Mouse (Mus musculus) CH12.LX (cell line): Measurements from ENCODE around the gene Tmem266. TPM values are rescaled to one million over a fixed set of nuclear protein-coding genes. Genes with fewer than 3 reads are reported as not detected.

ENCODE experiments used
- DNase-seq: peaks from one replicate; pipeline ENCODE4 v3.0.0-alpha.2; 2013; ENCODE audit errors: extremely low read depth
- H3K27ac ChIP-seq: 2 replicates; pipeline ENCODE4 v1.5.1; 2012; ENCODE audit warnings: low read depth, mild to moderate bottlenecking, control low read depth, moderate library complexity; ENCODE audit not compliant: insufficient read depth
- H3K27me3 ChIP-seq: replicated peaks from 2 replicates; pipeline ENCODE3; 2012; ENCODE audit warnings: inconsistent platforms
- H3K36me3 ChIP-seq, 2 experiments: replicated peaks in 1 of 2; 2 replicates each; pipeline versions ENCODE3 to v1.6.1; 2012; ENCODE audit warnings: inconsistent platforms in 1 of 2, low read length in 1 of 2, mild to moderate bottlenecking in 1 of 2, mixed read lengths in 1 of 2, moderate library complexity in 1 of 2; ENCODE audit not compliant: control insufficient read depth in 1 of 2, insufficient read depth in 1 of 2
- H3K4me1 ChIP-seq, 2 experiments: 2 replicates each; pipeline ENCODE4 v1.6.1; 2012; ENCODE audit warnings: inconsistent platforms in 1 of 2, moderate library complexity in 1 of 2; ENCODE audit not compliant: insufficient read depth in 2 of 2, control insufficient read depth in 1 of 2
- H3K4me2 ChIP-seq: 2 replicates; pipeline ENCODE4 v1.6.1; 2012; ENCODE audit warnings: low read depth, mild to moderate bottlenecking, control low read depth; ENCODE audit not compliant: poor library complexity, insufficient read depth, severe bottlenecking
- H3K4me3 ChIP-seq, 3 experiments: fragments of 150-350 bp in 1 of 3; sonication (generic) in 1 of 3; replicated peaks in 1 of 3; 2 replicates each; pipeline versions ENCODE3 to v1.5.1; 2011 to 2012; ENCODE audit warnings: low read depth in 2 of 3, low read length in 2 of 3, mild to moderate bottlenecking in 2 of 3, moderate library complexity in 2 of 3, control low read depth in 1 of 3, improper control_type of control experiment in 1 of 3, inconsistent platforms in 1 of 3, mixed read lengths in 1 of 3; ENCODE audit not compliant: poor library complexity in 1 of 3
- H3K79me2 ChIP-seq: replicated peaks from 2 replicates; pipeline ENCODE4 v1.6.1; 2012; ENCODE audit warnings: mild to moderate bottlenecking, moderate library complexity; ENCODE audit not compliant: control insufficient read depth, poor library complexity, insufficient read depth, severe bottlenecking; ENCODE audit errors: extremely low read depth
- H3K9ac ChIP-seq: 2 replicates; pipeline ENCODE4 v1.6.1; 2012; ENCODE audit warnings: low read depth, mild to moderate bottlenecking, control low read depth, moderate library complexity; ENCODE audit not compliant: insufficient read depth
- H3K9me3 ChIP-seq: replicated peaks from 2 replicates; pipeline ENCODE3; 2012; ENCODE audit warnings: low read length, inconsistent platforms, mixed read lengths
- CHD1 ChIP-seq: IDR thresholded peaks from 2 replicates; pipeline ENCODE4 v1.6.1; 2012; ENCODE audit warnings: low read depth, low read length, improper control_type of control experiment, inconsistent platforms
- CTCF ChIP-seq, 2 experiments: IDR thresholded peaks in 1 of 2; conservative IDR thresholded peaks in 1 of 2; 2 replicates each; pipeline ENCODE4 v1.5.1; 2011 to 2012; ENCODE audit warnings: low read depth in 2 of 2, low read length in 2 of 2, improper control_type of control experiment in 1 of 2, inconsistent platforms in 1 of 2, mild to moderate bottlenecking in 1 of 2, moderate library complexity in 1 of 2
- EP300 ChIP-seq: IDR thresholded peaks from 2 replicates; pipeline ENCODE4 v1.6.1; 2011; ENCODE audit warnings: low read length, improper control_type of control experiment
- ETS1 ChIP-seq: conservative IDR thresholded peaks from 2 replicates; pipeline ENCODE4 v1.6.1; 2012; ENCODE audit warnings: low read depth, mild to moderate bottlenecking, inconsistent platforms, low read length, improper control_type of control experiment, moderate library complexity
- GABPA ChIP-seq: IDR thresholded peaks from 2 replicates; pipeline ENCODE4 v1.6.1; 2012; ENCODE audit warnings: low read depth, low read length, improper control_type of control experiment, inconsistent platforms; ENCODE audit not compliant: insufficient replicate concordance
- HCFC1 ChIP-seq: IDR thresholded peaks from 2 replicates; pipeline ENCODE4 v1.6.1; 2012; ENCODE audit warnings: low read depth, mild to moderate bottlenecking, inconsistent platforms, low read length, improper control_type of control experiment
- IRF4 ChIP-seq: IDR thresholded peaks from 2 replicates; pipeline ENCODE4 v1.6.1; 2014; ENCODE audit warnings: low read depth, mild to moderate bottlenecking, inconsistent platforms, low read length, improper control_type of control experiment
- KAT2A ChIP-seq: IDR thresholded peaks from 2 replicates; pipeline ENCODE4 v1.6.1; 2012; ENCODE audit warnings: low read length, improper control_type of control experiment, inconsistent platforms; ENCODE audit not compliant: insufficient replicate concordance
- MAX ChIP-seq: IDR thresholded peaks from 2 replicates; pipeline ENCODE4 v1.6.1; 2011; ENCODE audit warnings: low read length, improper control_type of control experiment
- MEF2A ChIP-seq: IDR thresholded peaks from 2 replicates; pipeline ENCODE4 v1.6.1; 2014; ENCODE audit warnings: low read depth, mild to moderate bottlenecking, inconsistent platforms, low read length, improper control_type of control experiment, borderline replicate concordance
- MXI1 ChIP-seq: IDR thresholded peaks from 2 replicates; pipeline ENCODE4 v1.6.1; 2011; ENCODE audit warnings: mild to moderate bottlenecking, low read depth, low read length, improper control_type of control experiment
- MYC ChIP-seq: IDR thresholded peaks from 2 replicates; pipeline ENCODE4 v1.6.1; 2011; ENCODE audit warnings: low read depth, mild to moderate bottlenecking, improper control_type of control experiment, low read length
- NELFE ChIP-seq: IDR thresholded peaks from 2 replicates; pipeline ENCODE4 v1.6.1; 2011; ENCODE audit warnings: low read depth, low read length, improper control_type of control experiment
- PAX5 ChIP-seq: IDR thresholded peaks from 2 replicates; pipeline ENCODE4 v1.6.1; 2012; ENCODE audit warnings: low read length, inconsistent platforms, mixed read lengths
- POLR2A ChIP-seq: IDR thresholded peaks from 2 replicates; pipeline ENCODE4 v1.6.1; 2011; ENCODE audit warnings: low read depth, mild to moderate bottlenecking, improper control_type of control experiment, low read length
- POLR2AphosphoS2 ChIP-seq: IDR thresholded peaks from 2 replicates; pipeline ENCODE4 v1.6.1; 2011; ENCODE audit warnings: low read depth, low read length, improper control_type of control experiment
- RAD21 ChIP-seq: IDR thresholded peaks from 2 replicates; pipeline ENCODE4 v1.6.1; 2011; ENCODE audit warnings: low read depth, mild to moderate bottlenecking, low read length, improper control_type of control experiment, moderate library complexity
- SIN3A ChIP-seq: IDR thresholded peaks from 2 replicates; pipeline ENCODE4 v1.6.1; 2012; ENCODE audit warnings: low read length, improper control_type of control experiment, inconsistent platforms
- SMC3 ChIP-seq: IDR thresholded peaks from 2 replicates; pipeline ENCODE4 v1.6.1; 2011; ENCODE audit warnings: low read depth, low read length, improper control_type of control experiment
- TBP ChIP-seq: conservative IDR thresholded peaks from 2 replicates; pipeline ENCODE4 v1.6.1; 2011; ENCODE audit warnings: low read depth, low read length, improper control_type of control experiment
- USF2 ChIP-seq: conservative IDR thresholded peaks from 2 replicates; pipeline ENCODE4 v1.6.1; 2011; ENCODE audit warnings: low read depth, low read length, improper control_type of control experiment
- ZC3H11A ChIP-seq: IDR thresholded peaks from 2 replicates; pipeline ENCODE4 v1.6.1; 2012; ENCODE audit warnings: low read depth, mild to moderate bottlenecking, inconsistent platforms, low read length, improper control_type of control experiment
- ZMIZ1 ChIP-seq: IDR thresholded peaks from 2 replicates; pipeline ENCODE4 v1.6.1; 2012; ENCODE audit warnings: low read depth, mild to moderate bottlenecking, inconsistent platforms, low read length, improper control_type of control experiment
- ZNF384 ChIP-seq: IDR thresholded peaks from 2 replicates; pipeline ENCODE4 v1.6.1; 2012; ENCODE audit warnings: low read depth, low read length, improper control_type of control experiment, inconsistent platforms
- dilution Hi-C: fragments of 300-500 bp; cut with MboI; formaldehyde crosslinking; loops from 2 replicates; pipeline ENCODE4 v1.14.3; 2020; ENCODE audit warnings: low sequenced_read_pairs; ENCODE audit not compliant: extremely low pct_unique_long_range_greater_than_20kb, extremely low pct_ligation_motif_present
- in situ Hi-C: fragments of 300-500 bp; cut with MboI; formaldehyde crosslinking; loops from 3 replicates; pipeline ENCODE4 v1.14.3; 2019; ENCODE audit warnings: low sequenced_read_pairs, low pct_ligation_motif_present, low pct_unique_long_range_greater_than_20kb, mixed read lengths
- polyA plus RNA-seq: library from polyadenylated mRNA; unstranded; fragments of >175 nt; gene quantifications from 2 replicates; pipeline ENCODE4 v1.2.1, GENCODE M21; 2012; ENCODE audit warnings: low read depth; ENCODE audit not compliant: insufficient read length
- total RNA-seq, 2 experiments: library from RNA; depleted of rRNA; stranded (reverse); fragments of 300-350 nt in 1 of 2; fragments of >200 nt in 1 of 2; gene quantifications; 2 replicates each; pipeline ENCODE4 v1.2.3; 2012 to 2014

Gene Tmem266
- total and polyA plus RNA-seq, 3 experiments: not detected

DNA sequence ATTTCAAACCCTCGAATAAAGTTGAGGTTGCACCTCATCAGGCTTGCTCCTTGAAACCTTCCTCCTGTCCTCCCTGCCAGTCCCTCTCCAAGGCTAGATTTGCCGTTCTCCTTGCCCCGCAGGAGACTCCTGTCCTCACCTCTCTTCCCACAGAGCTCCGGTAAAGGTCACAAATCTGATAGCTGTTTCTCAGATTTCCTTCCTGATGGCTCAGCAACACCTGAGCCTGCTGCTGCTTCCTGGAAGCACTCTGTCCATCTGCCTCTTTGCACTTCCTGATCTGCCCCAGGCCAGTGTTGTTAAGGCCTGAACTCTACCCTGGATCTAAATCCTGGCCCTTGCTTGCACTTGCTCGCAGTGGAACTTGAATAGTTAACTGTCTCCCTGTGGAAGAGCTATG is 5.8 kb downstream of the Tmem266 start:
- peaks cover 73% of the 10 kb centered on the region for H3K27me3 ChIP-seq
- dilution Hi-C loops (no loop called here), in situ Hi-C loops (no loop called here)
- no peak overlapping the region for H3K4me2 ChIP-seq
- TF ChIP-seq POLR2AphosphoS2: no peak
- TF ChIP-seq ZMIZ1: no peak
- no peak for TF ChIP-seq ZNF384
- TF ChIP-seq CHD1: no peak
- TF ChIP-seq USF2: no peak
- no peak for TF ChIP-seq PAX5
- no peak for TF ChIP-seq KAT2A
- H3K9me3 ChIP-seq: peaks cover under 1% of the 10 kb centered on the region
- no peaks in the 10 kb centered on the region for H3K36me3 ChIP-seq
- H3K79me2 ChIP-seq: no peaks in the 10 kb centered on the region
- no peak overlapping the region for H3K4me3 ChIP-seq
- DNase-seq: no peak
- peaks cover 4 to 7% of the 10 kb centered on the region in 2 experiments; a peak in 3 of 4 replicates for H3K4me1 ChIP-seq
- H3K27ac ChIP-seq: no peak overlapping the region
- no peak overlapping the region for H3K9ac ChIP-seq

DNA sequence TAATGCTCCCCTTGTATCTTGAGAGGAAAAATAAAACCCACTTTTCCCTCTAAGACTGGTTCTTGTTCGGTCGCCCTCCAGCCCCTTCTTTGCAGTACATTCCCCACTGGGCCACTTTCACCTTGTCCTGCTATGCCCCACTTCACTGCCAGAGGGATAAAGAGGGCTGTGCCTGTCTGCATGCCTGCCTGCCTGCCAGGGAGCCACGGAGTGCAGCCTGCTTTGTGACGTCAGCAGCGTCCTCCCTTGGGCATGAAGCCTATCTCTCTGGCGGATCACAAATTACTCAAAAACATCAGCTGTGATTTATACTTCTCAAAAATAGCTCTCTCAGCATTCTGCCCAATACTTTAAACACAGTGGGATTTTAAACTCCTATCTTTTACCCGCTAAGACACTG is 6.2 kb downstream of the Tmem266 start:
- no peaks in the 10 kb centered on the region for H3K79me2 ChIP-seq
- DNase-seq: no peak
- no peak overlapping the region for H3K4me2 ChIP-seq

DNA sequence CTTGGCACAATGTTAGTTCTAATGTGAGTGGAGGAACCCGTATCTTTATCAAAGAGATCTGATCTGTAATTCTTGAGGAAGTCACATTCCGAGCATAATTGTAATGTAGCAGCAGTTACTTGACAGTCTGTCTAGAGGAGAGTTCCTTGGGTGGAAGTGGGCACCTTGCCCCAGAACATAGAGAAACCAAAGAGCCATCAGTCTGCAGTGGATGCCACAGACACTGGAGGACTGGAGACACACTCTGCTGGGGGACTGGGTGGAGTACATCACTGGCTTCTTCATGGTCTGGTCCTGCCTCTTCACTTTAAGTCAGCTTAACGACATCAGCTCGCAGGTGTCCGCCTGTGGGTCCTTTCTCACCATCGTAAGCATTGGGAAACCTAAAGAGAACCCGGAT is 17.5 kb downstream of the Tmem266 start:
- TF ChIP-seq POLR2A: no peak
- no peak for TF ChIP-seq POLR2AphosphoS2
- TF ChIP-seq ZMIZ1: no peak
- no peak for TF ChIP-seq MYC
- no peak for TF ChIP-seq TBP
- TF ChIP-seq ZNF384: no peak
- no peak for TF ChIP-seq CTCF (conservative IDR thresholded peaks at IDR 0.05 in 1 of 2, IDR thresholded peaks at IDR 0.05 in 1 of 2; ENCODE audit: low read depth in 2 of 2, low read length in 2 of 2)
- TF ChIP-seq MAX: no peak
- TF ChIP-seq ZC3H11A: no peak
- no peak for TF ChIP-seq KAT2A
- TF ChIP-seq SMC3: no peak
- no peak for TF ChIP-seq CHD1
- TF ChIP-seq ETS1: no peak
- TF ChIP-seq GABPA: no peak
- TF ChIP-seq IRF4: no peak
- DNase-seq: no peak
- dilution Hi-C loops: no loop called here
- H3K4me3 ChIP-seq: no peak overlapping the region
- no peaks in the 10 kb centered on the region for H3K36me3 ChIP-seq
- H3K79me2 ChIP-seq: no peaks in the 10 kb centered on the region
- H3K27ac ChIP-seq: no peak overlapping the region
- H3K4me2 ChIP-seq: no peak overlapping the region
- H3K9me3 ChIP-seq: no peaks in the 10 kb centered on the region
- peaks cover 0 to 8% of the 10 kb centered on the region in 2 experiments; a peak in 2 of 4 replicates for H3K4me1 ChIP-seq
- in situ Hi-C loops: no loop called here
- no peak overlapping the region for H3K9ac ChIP-seq
- H3K27me3 ChIP-seq: peaks cover 54% of the 10 kb centered on the region

More for the DNA sequence above, 6.2 kb downstream of the Tmem266 start:
- H3K27me3 ChIP-seq: peaks cover 71% of the 10 kb centered on the region
- no peak for TF ChIP-seq NELFE
- TF ChIP-seq MEF2A: no peak
- no peak for TF ChIP-seq RAD21
- TF ChIP-seq GABPA: no peak
- no peak for TF ChIP-seq POLR2AphosphoS2
- no peak for TF ChIP-seq EP300
- no peak for TF ChIP-seq KAT2A
- TF ChIP-seq HCFC1: no peak
- TF ChIP-seq SIN3A: no peak
- TF ChIP-seq POLR2A: no peak
- no peak for TF ChIP-seq MXI1
- no peak for TF ChIP-seq PAX5
- no peak for TF ChIP-seq USF2
- TF ChIP-seq, all 38 proteins: peak for 0
- H3K9me3 ChIP-seq: peaks cover 6% of the 10 kb centered on the region
- no peaks in the 10 kb centered on the region for H3K36me3 ChIP-seq
- H3K4me1 ChIP-seq: peaks cover 2 to 3% of the 10 kb centered on the region in 2 experiments; a peak in 2 of 4 replicates
- H3K4me3 ChIP-seq: no peak overlapping the region
- H3K27ac ChIP-seq: no peak overlapping the region
- in situ Hi-C loops: no loop called here
- dilution Hi-C loops: no loop called here
- no peak overlapping the region for H3K9ac ChIP-seq
